Mouse (Mus musculus) liver, postnatal 0 days (tissue): Measurements from ENCODE around the gene Phf23.

Experiments
- CTCF ChIP-seq: sonication (generic); IDR thresholded peaks from 2 replicates; pipeline ENCODE4 v1.5.1; 2016; ENCODE audit warnings: antibody characterized with exemption, low read depth
- EP300 ChIP-seq: IDR thresholded peaks from 2 replicates; pipeline ENCODE4 v1.6.1; 2016; ENCODE audit warnings: antibody characterized with exemption, low read depth, mild to moderate bottlenecking

GRCm38 (mm10) chr11:70021264-70022132 lies 25.9 kb downstream of the Phf23 start:
- 0 out of 2 replicates have a peak, but pooled peaks have one; percentile 7 for TF ChIP-seq CTCF
- TF ChIP-seq EP300, result peak; percentile 27; the same call in 1 of the 2 replicates
